ENCODE assay signal across 8 mouse cellular contexts in the genomic region with DNA sequence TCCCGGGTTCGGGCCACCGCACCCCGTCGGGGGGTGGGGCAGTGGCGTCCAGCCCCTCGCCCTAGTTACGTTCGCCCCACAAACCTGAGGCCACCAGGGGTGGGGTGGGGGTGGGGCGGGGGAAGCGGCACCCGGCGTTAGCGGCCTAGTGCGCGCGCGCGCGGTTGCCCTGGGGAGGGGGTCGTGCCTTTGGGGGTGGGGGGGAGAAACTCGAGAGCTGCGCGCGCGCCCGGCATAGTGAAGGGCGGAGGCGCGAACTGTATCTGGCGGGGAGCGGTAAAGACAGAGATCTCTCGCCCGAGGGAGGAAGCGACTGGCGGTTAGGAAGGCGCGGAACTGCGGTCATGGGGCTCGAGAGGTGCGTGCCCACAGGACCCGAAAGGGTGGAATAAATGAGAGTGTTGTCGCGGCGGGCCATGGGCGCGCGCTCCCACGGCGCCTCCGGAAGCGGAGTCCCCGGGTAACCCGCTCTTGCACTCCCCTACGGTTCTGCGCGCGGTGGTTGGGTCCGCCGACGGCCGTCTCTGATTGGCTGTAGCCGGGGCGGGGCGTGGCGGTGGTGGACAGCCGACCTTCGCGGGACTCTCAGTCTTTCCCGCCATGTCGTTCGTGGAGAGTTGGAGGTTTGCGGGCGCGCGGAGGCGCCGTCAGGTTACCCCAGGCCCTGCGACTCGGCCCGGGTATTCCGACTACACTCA. TPM values are rescaled to one million over a fixed set of nuclear protein-coding genes. Genes with fewer than 3 reads are reported as not detected.
A peak's percentile ranks its signal among the peaks of the same experiment; 100 is the strongest.
DNase-seq lines count a peak whose midpoint lies in the region; ATAC-seq and TF ChIP-seq lines count a peak whose summit lies in the region.

A gene (plus strand): TSS at position 204 of the 698 bp plus-strand sequence.

- peak; percentile 93 to 94 for DNase-seq in gastrocnemius, adult 8-10 months (ENCODE audit: low spot score in 2 of 2)
- peak; percentile 41 for DNase-seq in hindlimb bud, embryonic 11.5 days (ENCODE audit: extremely low spot score, low read depth, low spot score)
- DNase-seq in left cerebral cortex, adult 8-10 months (ENCODE audit: low spot score in 2 of 2), result peak; percentile 95 to 96
- peak; percentile 97 to 98 for DNase-seq in right cerebral cortex, postnatal 10 days (ENCODE audit: low spot score in 2 of 2)
- peak; percentile 97 for DNase-seq in urinary bladder, postnatal 25 days (ENCODE audit: low spot score)

- peaks cover 46% of the 10 kb centered on the region for H3K36me3 ChIP-seq in megakaryocyte, embryonic 14.5 days (replicated peaks; ENCODE audit: low read length)

- H3K4me3 ChIP-seq in cortical plate, adult 2 months (ENCODE audit: insufficient read depth, low read length), result peak within 1 kb of the TSS; percentile 99
- H3K4me3 ChIP-seq in megakaryocyte, embryonic 14.5 days (replicated peaks), result peak within 1 kb of the TSS; percentile 98

- no peaks in the 10 kb centered on the region for H3K9me3 ChIP-seq in megakaryocyte, embryonic 14.5 days

- H3K4me1 ChIP-seq in cortical plate, adult 2 months (ENCODE audit: control insufficient read depth, insufficient read depth, low read length), result peaks cover 2% of the 10 kb centered on the region; the same call in 1 of the 2 replicates
- H3K4me1 ChIP-seq in megakaryocyte, embryonic 14.5 days, result peaks cover 39% of the 10 kb centered on the region

- no peaks in the 10 kb centered on the region for H3K27me3 ChIP-seq in megakaryocyte, embryonic 14.5 days (replicated peaks)

- peak; percentile 34; the same call in 1 of the 2 replicates for TF ChIP-seq POLR2A in cortical plate, adult 2 months (IDR thresholded peaks at IDR 0.05; ENCODE audit: extremely low read depth, insufficient read depth, low read length)

- no peak for TF ChIP-seq CTCF in cortical plate, adult 2 months (IDR thresholded peaks at IDR 0.05; ENCODE audit: extremely low read depth, insufficient read depth, low read length)

- peak within 1 kb of the TSS; percentile 99 for H3K27ac ChIP-seq in cortical plate, adult 2 months (ENCODE audit: insufficient read depth, low read length)

- peak; percentile 80 for ATAC-seq in activated CD4-positive, CD25-positive, alpha-beta regulatory T cell, adult 4 months

RNA-seq across cellular contexts. Expression of the gene that starts here (rescaled TPM):
- 10 to 100 TPM; 14.7 to 17.6 TPM for polyA plus RNA-seq in activated CD4-positive, CD25-positive, alpha-beta regulatory T cell, adult 4 months (2017; shearing (Covaris generic))
- polyA plus RNA-seq in cortical plate, adult 2 months (2012; rRNA removed), result 10.5 and 10.8 TPM in 2 replicates
- total RNA-seq in gastrocnemius, adult 8-10 months (2022), result 10 to 100 TPM in 2 of 4 experiments, 1 to 10 TPM in 2; 7.8 to 16.7 (median 11.4) TPM
- 10 to 100 TPM; 11.2 to 15.1 (median 13.6) TPM for total RNA-seq in left cerebral cortex, adult 8-10 months (2022)
- polyA plus RNA-seq in megakaryocyte, embryonic 14.5 days (2012; ENCODE audit: insufficient read depth, low replicate concordance), result 14.8 and 23.1 TPM in 2 replicates

Comparison
In these comparisons a context has a peak if more than half of its experiments do, and no peak if none do; other contexts are left out.
1. Peak in every context shown above with its lines: DNase-seq, ATAC-seq, H3K4me3 ChIP-seq and H3K27ac ChIP-seq.
2. DNase-seq: peak in every context shown above with its lines; median percentile 98 in right cerebral cortex, postnatal 10 days; 97 in urinary bladder, postnatal 25 days; 96 in left cerebral cortex, adult 8-10 months; 94 in gastrocnemius, adult 8-10 months; 41 in hindlimb bud, embryonic 11.5 days.